Mouse (Mus musculus): ENCODE results near the gene Bptf. TPM values are rescaled to one million over a fixed set of nuclear protein-coding genes. Genes with fewer than 3 reads are reported as not detected.
"Not testable (repeated sequence)": the region's sequence is repeated elsewhere in the genome, so short reads cannot be mapped to it uniquely, and the experiment has no call there.

The Bptf gene
- polyA plus RNA-seq, 1 experiment from 2014 or later = 54.9 TPM

DNA sequence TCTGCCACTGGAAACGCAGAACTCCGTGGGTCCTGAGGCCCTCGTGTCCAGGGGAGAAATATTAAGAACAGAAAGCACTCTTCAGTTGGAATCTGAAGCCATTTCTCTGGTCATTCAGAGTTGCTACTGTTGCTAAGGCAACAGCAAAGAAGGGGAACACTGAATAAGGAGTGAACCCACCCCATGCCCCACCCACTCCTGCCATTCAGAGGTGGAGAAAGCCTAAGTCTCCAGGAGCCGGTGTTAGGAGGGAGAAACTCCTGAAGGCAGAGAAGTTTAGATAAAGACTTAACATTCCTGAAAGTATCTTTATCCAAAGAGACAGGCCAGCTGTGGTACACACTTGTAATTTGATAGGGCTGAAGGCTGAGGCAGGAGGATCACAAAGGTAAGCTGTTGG is 112.6 kb downstream of the Bptf start:
- DNase-seq (ENCODE audit: low spot score) = no peak

- peak; percentile 29 for DNase-seq (ENCODE audit: low spot score)
Measured at GRCm38 (mm10) chr11:107018606-107019005, 113.3 kb downstream of the Bptf start.

- no peak for DNase-seq (ENCODE audit: low spot score)
Measured at GRCm38 (mm10) chr11:107017339-107017886, 114.5 kb downstream of the Bptf start.

GRCm38 (mm10) chr11:107016893-107017292 is 115.0 kb downstream of the Bptf start:
- DNase-seq (ENCODE audit: low spot score) = no peak

- DNase-seq (ENCODE audit: low spot score) = not testable (repeated sequence)
Measured at GRCm38 (mm10) chr11:107015535-107016187, 116.3 kb downstream of the Bptf start.

DNA sequence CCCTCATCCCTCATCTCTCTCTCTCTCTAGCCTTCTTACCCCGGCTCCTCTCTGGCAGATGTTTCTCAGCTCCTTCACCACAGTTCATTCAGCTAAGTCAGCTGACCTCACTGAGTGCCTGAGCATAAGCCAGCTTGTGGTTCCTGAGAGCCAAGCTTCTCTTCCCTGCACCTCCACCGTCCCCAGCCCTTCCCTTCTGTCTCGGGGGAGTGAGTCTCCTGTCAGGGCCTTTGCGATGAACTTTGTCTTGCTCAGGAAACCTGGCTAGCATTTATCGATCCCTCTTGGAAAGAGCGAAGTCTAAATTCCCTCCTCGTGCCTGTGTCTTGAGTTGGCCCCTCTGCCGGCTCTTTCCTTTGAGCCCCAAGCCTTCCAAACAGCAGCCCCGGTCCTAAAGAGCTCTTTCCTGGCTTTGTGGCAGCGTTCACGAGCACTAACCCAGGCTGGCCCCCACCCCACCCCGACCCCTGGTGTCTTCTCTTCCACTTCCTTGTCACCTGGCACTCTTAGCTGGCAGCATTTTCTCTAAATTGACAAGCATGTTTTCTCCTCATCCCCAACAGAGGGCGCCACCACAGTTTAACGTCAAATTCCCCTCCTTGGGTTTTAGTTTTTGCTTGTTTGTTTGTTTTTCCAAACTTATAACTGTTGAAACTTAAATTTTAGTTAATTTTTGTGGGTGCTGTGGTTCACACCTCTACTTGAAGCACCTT is 117.2 kb downstream of the Bptf start:
- peak; percentile 81 for DNase-seq (ENCODE audit: low spot score)

DNA sequence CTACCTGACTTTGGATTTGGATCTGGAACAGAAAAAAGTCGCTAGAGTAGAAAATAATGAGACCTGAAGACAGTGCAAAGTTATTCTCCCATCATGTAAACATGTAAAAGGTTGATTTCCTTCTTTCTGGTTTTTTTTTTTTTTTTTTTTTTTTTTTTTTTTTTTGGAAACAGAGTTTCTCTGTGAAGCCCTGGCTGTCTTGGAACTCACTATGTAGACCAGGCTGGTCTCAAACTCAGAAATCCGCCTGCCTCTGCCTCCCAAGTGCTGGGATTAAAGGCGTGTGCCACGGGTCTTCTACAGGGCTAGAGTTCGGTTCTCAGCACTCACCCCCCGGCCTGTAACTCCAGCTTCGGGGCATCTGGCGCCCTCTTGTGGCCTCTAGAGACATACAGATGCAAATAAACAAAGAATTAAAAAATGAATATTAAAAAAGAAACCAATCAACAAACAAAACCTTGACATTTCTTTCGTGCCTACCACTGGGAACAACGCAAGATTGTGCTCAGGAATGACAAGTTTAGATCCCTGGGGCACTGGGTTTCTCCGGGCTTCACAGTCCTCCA is 117.8 kb downstream of the Bptf start:
- no peak for DNase-seq (ENCODE audit: low spot score)

DNA sequence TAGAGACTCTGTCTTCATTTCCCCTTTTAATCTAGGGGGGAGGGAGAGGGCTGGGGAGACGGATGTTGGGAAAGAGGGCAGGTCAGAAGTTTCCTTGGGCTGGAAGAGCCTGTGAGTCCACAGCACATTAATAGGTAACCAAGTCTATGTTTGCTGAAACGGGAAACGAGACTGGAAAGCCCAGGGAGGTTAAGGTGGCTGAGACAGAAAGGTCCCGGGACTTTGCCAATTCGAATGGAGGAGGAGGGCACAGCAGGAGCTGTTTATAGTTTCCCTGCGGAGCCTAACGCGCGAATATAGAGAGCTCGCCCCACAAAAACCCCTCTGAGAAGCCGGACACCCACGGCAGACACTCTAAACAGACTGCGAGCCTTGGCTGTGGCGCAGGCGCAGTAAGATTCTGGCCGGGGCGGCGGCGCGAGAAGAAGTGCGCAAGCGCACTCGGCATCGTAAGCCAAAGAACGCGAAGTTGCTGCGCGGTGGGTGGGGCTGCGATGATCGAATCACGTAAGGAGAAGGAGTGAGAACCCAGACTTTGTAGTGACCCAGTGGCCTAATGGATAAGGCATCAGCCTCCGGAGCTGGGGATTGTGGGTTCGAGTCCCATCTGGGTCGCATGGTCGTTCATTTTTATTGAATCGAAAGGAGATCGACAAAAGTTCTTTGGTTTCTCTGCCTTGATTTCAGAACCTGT is 119.5 kb downstream of the Bptf start:
- DNase-seq (ENCODE audit: low spot score) = peak; percentile 98

DNA sequence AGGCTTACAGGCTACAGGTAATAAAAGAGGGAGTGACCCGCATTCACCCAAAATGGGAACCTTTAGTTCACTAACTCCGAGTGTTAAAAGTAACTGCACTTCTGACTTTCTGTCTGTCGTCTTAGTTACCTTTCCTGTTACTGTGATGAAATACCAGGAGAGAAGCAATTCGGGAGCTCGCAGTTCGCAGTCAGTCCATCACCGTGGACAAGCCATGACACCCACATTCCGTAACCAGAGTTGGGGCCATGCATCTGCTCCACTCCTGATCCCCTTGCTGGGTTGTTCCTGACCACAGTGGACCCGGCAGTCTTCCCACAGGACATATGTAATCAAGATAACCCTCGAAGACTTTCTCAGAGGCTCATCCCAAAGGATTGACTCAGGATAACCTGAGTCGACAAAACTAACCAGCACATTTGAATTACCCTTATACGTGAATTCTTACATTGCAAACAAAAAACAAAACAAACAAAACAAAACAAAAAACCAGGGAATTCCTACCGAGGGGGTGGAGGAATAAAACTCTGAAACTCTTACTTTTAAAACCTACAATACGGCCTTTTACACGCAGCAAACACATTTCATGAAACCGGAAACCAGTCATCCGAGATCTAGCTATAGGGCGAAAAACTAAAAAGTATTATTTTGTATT is 120.1 kb downstream of the Bptf start:
- no peak for DNase-seq (ENCODE audit: low spot score)

DNA sequence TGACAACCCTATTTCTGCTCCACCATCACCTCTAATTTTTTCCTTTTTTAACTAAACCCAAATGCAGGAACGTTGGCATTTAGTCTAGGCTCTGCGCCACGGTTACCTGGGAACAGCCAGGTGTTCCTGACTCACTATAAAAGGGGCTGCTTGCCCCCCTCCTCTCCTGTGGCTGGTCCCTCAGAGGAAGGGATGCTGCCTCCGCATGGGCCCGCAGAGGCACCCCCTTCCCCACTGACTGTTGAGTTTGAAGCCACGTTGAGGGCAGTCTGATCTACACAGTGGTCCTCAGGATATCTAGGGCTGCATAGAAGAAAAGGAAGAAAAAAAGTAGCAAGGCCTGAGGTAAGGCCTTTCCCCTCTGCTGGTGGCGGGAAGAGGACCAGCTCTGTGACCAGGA is 120.8 kb downstream of the Bptf start:
- no peak for DNase-seq (ENCODE audit: low spot score)

DNA sequence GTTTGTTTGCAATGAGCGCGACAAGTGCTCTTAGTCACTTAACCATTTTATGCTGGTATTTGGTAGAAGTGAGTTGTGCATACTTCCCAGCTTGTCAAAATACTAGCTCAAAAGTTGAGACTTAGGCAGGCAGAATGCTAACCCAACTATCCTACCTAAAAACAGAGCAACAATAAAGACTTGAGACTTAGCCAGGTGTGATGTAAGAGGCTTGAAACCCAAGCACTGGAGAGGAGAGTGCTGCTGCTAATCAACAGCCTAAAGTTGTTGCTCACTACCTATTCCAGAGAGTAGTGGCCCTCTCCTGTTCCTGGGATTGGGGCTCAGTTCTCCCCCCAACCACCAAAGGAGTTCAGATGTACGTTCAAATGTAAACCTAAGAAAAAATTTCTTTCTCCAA is 121.5 kb downstream of the Bptf start:
- DNase-seq (ENCODE audit: low spot score) = no peak

- no peak for DNase-seq (ENCODE audit: low spot score)
Measured at GRCm38 (mm10) chr11:107005538-107005937, 126.4 kb downstream of the Bptf start.

- DNase-seq (ENCODE audit: low spot score) = no peak
Measured at GRCm38 (mm10) chr11:107001760-107002675, 129.9 kb downstream of the Bptf start.

DNA sequence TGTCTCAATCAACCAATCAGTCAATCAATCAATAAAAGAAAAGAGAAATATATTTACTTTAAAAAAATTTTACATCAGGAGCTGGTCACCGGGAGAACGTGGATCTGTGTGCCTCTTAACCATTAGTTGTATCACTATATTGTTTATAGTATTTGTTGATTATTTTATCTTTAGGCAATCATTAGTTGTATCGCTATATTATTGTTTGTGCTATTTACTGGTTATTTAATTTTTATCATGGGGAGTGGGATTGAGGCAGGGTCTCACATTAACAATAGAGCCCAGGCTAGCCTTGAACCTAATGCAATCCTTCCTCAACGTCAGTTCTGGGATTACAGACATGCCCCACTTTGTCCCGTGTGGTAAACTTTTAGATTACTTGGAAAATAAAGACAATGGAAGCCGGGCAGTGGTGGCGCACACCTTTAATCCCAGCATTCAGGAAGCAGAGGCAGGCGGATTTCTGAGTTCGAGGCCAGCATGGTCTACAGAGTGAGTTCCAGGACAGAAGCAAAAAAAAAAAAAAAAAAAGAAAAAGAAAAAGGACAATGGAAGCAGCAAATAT is 131.9 kb downstream of the Bptf start:
- DNase-seq (ENCODE audit: low spot score) = no peak

GRCm38 (mm10) chr11:106999151-106999948 is 132.6 kb downstream of the Bptf start, which contains the start of gene Kpna2:
Gene Kpna2, minus strand, starts transcription at chr11:106999541.
- DNase-seq (ENCODE audit: low spot score) = peak; percentile 92

GRCm38 (mm10) chr11:106998651-106999150 is 133.2 kb downstream of the Bptf start:
- peak; percentile 42 for DNase-seq (ENCODE audit: low spot score)

- no peak for DNase-seq (ENCODE audit: low spot score)
Measured at GRCm38 (mm10) chr11:106997976-106998375, 134.0 kb downstream of the Bptf start.

- not testable (repeated sequence) for DNase-seq (ENCODE audit: low spot score)
Measured at GRCm38 (mm10) chr11:106996492-106996891, 135.4 kb downstream of the Bptf start.
